Mouse (Mus musculus) cerebellum, adult (tissue): ENCODE results near the gene Gm10134.

Experiments
- ATAC-seq: cut with Nextera tagmentation; 2 replicates; pipeline ENCODE4 v1.9.2; 2017; ENCODE audit warnings: mild to moderate bottlenecking, moderate library complexity, mixed read lengths; ENCODE audit not compliant: insufficient number of reproducible peaks, low FRiP score, low TSS enrichment

The Gm10134 gene

GRCm38 (mm10) chr2:28547237-28548172, 41.6 kb downstream of the Gm10134 start:
- no peak for ATAC-seq

- ATAC-seq: no peak
Measured at GRCm38 (mm10) chr2:28549157-28549556, 43.3 kb downstream of the Gm10134 start.

DNA sequence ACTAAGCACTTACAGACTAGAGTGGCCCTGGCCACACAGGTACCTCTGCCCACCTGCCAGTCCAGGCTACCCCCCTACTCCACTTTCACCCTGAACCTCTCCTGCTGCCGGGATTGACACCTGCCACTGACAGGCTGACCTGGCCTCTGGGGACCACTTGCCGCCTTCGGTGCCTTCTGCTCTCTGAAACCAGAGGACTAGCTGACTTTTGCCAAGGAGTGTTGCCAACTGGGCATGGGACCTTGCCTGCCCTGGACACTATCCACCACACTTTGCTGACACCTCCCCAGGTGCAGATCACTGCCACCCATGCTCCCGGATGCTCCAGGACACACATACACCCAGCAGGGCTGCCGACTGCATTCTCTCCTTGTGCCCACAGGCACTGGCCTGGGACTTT, 46.4 kb downstream of the Gm10134 start:
- ATAC-seq: no peak
